Mouse (Mus musculus) heart, postnatal 0 days (tissue): Measurements from ENCODE around the gene Capza1. TPM values are rescaled to one million over a fixed set of nuclear protein-coding genes. Genes with fewer than 3 reads are reported as not detected.
A peak's percentile ranks its signal among the peaks of the same experiment; 100 is the strongest.

ENCODE experiments used
- ATAC-seq: fragments of 200-750 bp; cut with Nextera tagmentation; 2 replicates; pipeline ENCODE4 v1.8.0; 2017; ENCODE audit warnings: low read depth, moderate number of reproducible peaks, moderate library complexity; ENCODE audit not compliant: insufficient read depth
- DNase-seq: peaks from one replicate; pipeline ENCODE4 v3.0.0-alpha.2; 2016; ENCODE audit warnings: low spot score
- H3K27ac ChIP-seq: fragments of 300-500 bp; sonication (generic); 2 replicates; pipeline ENCODE4 v1.5.1; 2014; ENCODE audit warnings: low read depth, mild to moderate bottlenecking
- H3K27me3 ChIP-seq: fragments of 300-500 bp; sonication (generic); 2 replicates; pipeline ENCODE4 v1.6.1; 2014; ENCODE audit warnings: low read length, mixed read lengths; ENCODE audit not compliant: control insufficient read depth, insufficient read depth
- H3K36me3 ChIP-seq: fragments of 300-500 bp; sonication (generic); replicated peaks from 2 replicates; pipeline ENCODE4 v1.6.1; 2014; ENCODE audit warnings: low read length, mixed read lengths; ENCODE audit not compliant: control insufficient read depth, insufficient read depth
- H3K4me1 ChIP-seq: fragments of 300-500 bp; sonication (generic); 2 replicates; pipeline ENCODE4 v1.6.1; 2014; ENCODE audit warnings: antibody characterized with exemption; ENCODE audit not compliant: control insufficient read depth, insufficient read depth
- H3K4me2 ChIP-seq: fragments of 300-500 bp; sonication (generic); 2 replicates; pipeline ENCODE4 v1.6.1; 2014; ENCODE audit warnings: low read depth, mild to moderate bottlenecking, low read length, moderate library complexity
- H3K4me3 ChIP-seq: fragments of 300-500 bp; sonication (generic); 2 replicates; pipeline ENCODE4 v1.5.1; 2014; ENCODE audit warnings: low read depth, low read length
- H3K9ac ChIP-seq: fragments of 300-500 bp; sonication (generic); replicated peaks from 2 replicates; pipeline ENCODE4 v1.6.1; 2014; ENCODE audit warnings: low read depth, low read length, mixed read lengths
- H3K9me3 ChIP-seq: fragments of 300-500 bp; sonication (generic); replicated peaks from 2 replicates; pipeline ENCODE4 v1.6.1; 2016; ENCODE audit warnings: low read length; ENCODE audit not compliant: control insufficient read depth
- CTCF ChIP-seq: IDR thresholded peaks from 2 replicates; pipeline ENCODE4 v1.5.1; 2016; ENCODE audit warnings: antibody characterized with exemption, control low read depth, low read depth
- EP300 ChIP-seq: IDR thresholded peaks from 2 replicates; pipeline ENCODE4 v1.6.1; 2016; ENCODE audit warnings: antibody characterized with exemption, low read depth
- WGBS: fragments of 180-500 bp; shearing (Covaris S2); extraction: QIAGEN DNeasy Blood & Tissue Kit; methylation state at CpG from one replicate; pipeline ENCODE4 v1.1.7; 2014; 5-methylcytosine and 5-hydroxymethylcytosine counted together
- polyA plus RNA-seq: library from polyadenylated mRNA; unstranded; fragments of >200 nt; fragmentation: Nextera tagmentation; extraction: Ambion mirVana; gene quantifications from 2 replicates; pipeline ENCODE4 v1.2.1, GENCODE M21; 2015
- total RNA-seq: library from RNA; depleted of rRNA; stranded (reverse); fragments of >200 nt; gene quantifications from 2 replicates; pipeline ENCODE4 v1.2.3, GENCODE M21; 2014; ENCODE audit warnings: low replicate concordance

Gene Capza1
- total and polyA plus RNA-seq, 2 experiments from 2014 or later: 98.4 to 141 TPM

- WGBS: 23% methylated on average over 4 of the region's 4 CpGs
- Histone ChIP-seq H3K27me3 (no peaks in the 10 kb centered on the region), H3K9me3 (no peaks in the 10 kb centered on the region), H3K4me2 (peak overlapping the region; percentile 77), H3K4me1 (peaks cover 38% of the 10 kb centered on the region), H3K36me3 (peaks cover 16% of the 10 kb centered on the region), H3K27ac (peak overlapping the region; percentile 92), H3K9ac (peak overlapping the region; percentile 83), H3K4me3 (peak overlapping the region; percentile 70)
- DNase-seq (no peak), ATAC-seq (no peak)
- TF ChIP-seq CTCF (no peak), EP300 (no peak)
Measured at GRCm38 (mm10) chr3:104791017-104791416, 73.3 kb downstream of the Capza1 start.

- peak; percentile 3; the same call in 1 of the 2 replicates for ATAC-seq
Measured at GRCm38 (mm10) chr3:104790401-104790937, 73.8 kb downstream of the Capza1 start.

GRCm38 (mm10) chr3:104789822-104790221 lies 74.5 kb downstream of the Capza1 start:
- TF ChIP-seq CTCF: no peak
- no peak for TF ChIP-seq EP300
- H3K4me3 ChIP-seq: peak overlapping the region; percentile 70
- no peak for ATAC-seq
- H3K27me3 ChIP-seq: no peaks in the 10 kb centered on the region
- 6% methylated on average over 13 of the region's 13 CpGs for WGBS
- peak overlapping the region; percentile 77 for H3K4me2 ChIP-seq
- DNase-seq: peak; percentile 31
- H3K9ac ChIP-seq: peak overlapping the region; percentile 83
- H3K4me1 ChIP-seq: peaks cover 35% of the 10 kb centered on the region
- H3K36me3 ChIP-seq: peaks cover 5% of the 10 kb centered on the region
- H3K9me3 ChIP-seq: no peaks in the 10 kb centered on the region
- H3K27ac ChIP-seq: peak overlapping the region; percentile 92

More at GRCm38 (mm10) chr3:104790401-104790937, 73.8 kb downstream of the Capza1 start:
- Histone ChIP-seq H3K36me3 (peaks cover 10% of the 10 kb centered on the region), H3K27me3 (no peaks in the 10 kb centered on the region), H3K4me1 (peaks cover 38% of the 10 kb centered on the region), H3K4me3 (peak overlapping the region; percentile 70), H3K9me3 (no peaks in the 10 kb centered on the region), H3K9ac (peak overlapping the region; percentile 83), H3K4me2 (peak overlapping the region; percentile 77), H3K27ac (peak overlapping the region; percentile 92)
- TF ChIP-seq CTCF: no peak
- no peak for TF ChIP-seq EP300
- whole genome bisulfite sequencing: 10% methylated on average over 6 of the region's 6 CpGs
- DNase-seq: peak; percentile 68

- peaks cover 32% of the 10 kb centered on the region for H3K4me1 ChIP-seq
Measured at GRCm38 (mm10) chr3:104789312-104789605, 75.0 kb downstream of the Capza1 start.

GRCm38 (mm10) chr3:104788561-104789311 lies 75.6 kb downstream of the Capza1 start:
- peaks cover 26% of the 10 kb centered on the region for H3K4me1 ChIP-seq

More at GRCm38 (mm10) chr3:104789312-104789605, 75.0 kb downstream of the Capza1 start:
- ATAC-seq: peak; percentile 9
- peaks cover 5% of the 10 kb centered on the region for H3K36me3 ChIP-seq
- H3K4me2 ChIP-seq: peak overlapping the region; percentile 77
- H3K4me3 ChIP-seq: peak overlapping the region; percentile 70
- H3K9me3 ChIP-seq: no peaks in the 10 kb centered on the region
- H3K9ac ChIP-seq: peak overlapping the region; percentile 83
- TF ChIP-seq CTCF: no peak
- TF ChIP-seq EP300: no peak
- no peaks in the 10 kb centered on the region for H3K27me3 ChIP-seq
- peak overlapping the region; percentile 92 for H3K27ac ChIP-seq
- 4% methylated on average over 10 of the region's 10 CpGs for WGBS
- no peak for DNase-seq

More at GRCm38 (mm10) chr3:104788561-104789311, 75.6 kb downstream of the Capza1 start:
- Histone ChIP-seq H3K9me3 (no peaks in the 10 kb centered on the region), H3K4me2 (peak overlapping the region; percentile 77), H3K36me3 (peaks cover 5% of the 10 kb centered on the region), H3K9ac (peak overlapping the region; percentile 83), H3K27me3 (no peaks in the 10 kb centered on the region), H3K27ac (peak overlapping the region; percentile 92), H3K4me3 (peak overlapping the region; percentile 70)
- peak; percentile 84 for DNase-seq
- WGBS: 0% methylated on average over 42 of the region's 52 CpGs
- TF ChIP-seq CTCF: peak; percentile 75
- TF ChIP-seq EP300: peak; percentile 69
- ATAC-seq: peak; percentile 88
